Mouse (Mus musculus) heart, postnatal 0 days (tissue): ENCODE measurements around the gene Calm4.

Experiments
- CTCF ChIP-seq: IDR thresholded peaks from 2 replicates; pipeline ENCODE4 v1.5.1; 2016; ENCODE audit warnings: antibody characterized with exemption, control low read depth, low read depth
- EP300 ChIP-seq: IDR thresholded peaks from 2 replicates; pipeline ENCODE4 v1.6.1; 2016; ENCODE audit warnings: antibody characterized with exemption, low read depth

DNA sequence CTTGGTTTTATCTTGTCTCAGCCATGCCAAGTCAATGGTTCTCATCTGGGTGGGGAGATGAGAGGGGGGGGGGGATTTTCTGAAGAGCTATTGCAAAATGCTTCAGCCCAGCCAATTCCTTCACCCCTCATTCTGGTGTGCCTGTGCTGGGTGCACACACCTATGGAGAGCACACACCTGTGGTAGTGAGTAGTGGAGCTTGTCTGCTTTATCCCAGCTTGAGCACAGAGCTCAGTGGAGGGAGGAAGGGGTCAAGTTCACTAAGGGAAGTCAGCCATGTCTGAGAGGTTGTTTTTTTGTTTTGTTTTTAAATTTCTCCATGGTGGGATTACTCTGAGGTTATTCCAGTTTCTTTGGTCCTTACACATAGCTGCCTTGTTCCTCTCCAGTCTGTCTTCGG lies 18.7 kb downstream of the Calm4 start:
- TF ChIP-seq CTCF: no peak
- no peak for TF ChIP-seq EP300
